Mouse (Mus musculus) liver, embryonic 11.5 days (tissue): Measurements from ENCODE around the gene Rad51b. TPM values are rescaled to one million over a fixed set of nuclear protein-coding genes. Genes with fewer than 3 reads are reported as not detected.

ENCODE experiments used
- ATAC-seq: fragments of 200-750 bp; cut with Nextera tagmentation; replicated peaks from 2 replicates; pipeline ENCODE4 v1.8.0; 2017; ENCODE audit warnings: moderate number of reproducible peaks, mild to moderate bottlenecking, moderate TSS enrichment, moderate library complexity; ENCODE audit not compliant: low FRiP score
- DNase-seq: peaks from one replicate; pipeline ENCODE4 v3.0.0-alpha.2; 2017; ENCODE audit warnings: low spot score
- H3K27ac ChIP-seq: fragments of 300-500 bp; sonication (generic); 2 replicates; pipeline ENCODE4 v1.5.1; 2014; ENCODE audit warnings: mild to moderate bottlenecking, low read depth, low read length, control low read depth
- H3K27me3 ChIP-seq: fragments of 300-500 bp; sonication (generic); replicated peaks from 2 replicates; pipeline ENCODE4 v1.6.1; 2014; ENCODE audit warnings: low read length, mixed read lengths; ENCODE audit not compliant: control insufficient read depth, insufficient read depth
- H3K36me3 ChIP-seq: fragments of 300-500 bp; sonication (generic); 2 replicates; pipeline ENCODE4 v1.6.1; 2014; ENCODE audit warnings: mild to moderate bottlenecking, low read length, moderate library complexity, mixed read lengths; ENCODE audit not compliant: control insufficient read depth, insufficient read depth
- H3K4me1 ChIP-seq: fragments of 300-500 bp; sonication (generic); replicated peaks from 2 replicates; pipeline ENCODE4 v1.6.1; 2014; ENCODE audit warnings: low read length, mixed read lengths; ENCODE audit not compliant: control insufficient read depth, insufficient read depth
- H3K4me2 ChIP-seq: fragments of 300-500 bp; sonication (generic); 2 replicates; pipeline ENCODE4 v1.6.1; 2014; ENCODE audit warnings: mild to moderate bottlenecking, control low read depth, moderate library complexity
- H3K4me3 ChIP-seq: fragments of 300-500 bp; sonication (generic); 2 replicates; pipeline ENCODE4 v1.5.1; 2014; ENCODE audit warnings: low read depth, low read length, control low read depth
- H3K9ac ChIP-seq: fragments of 300-500 bp; sonication (generic); 2 replicates; pipeline ENCODE4 v1.6.1; 2014; ENCODE audit warnings: low read depth, low read length, control low read depth
- H3K9me3 ChIP-seq: fragments of 300-500 bp; sonication (generic); 2 replicates; pipeline ENCODE4 v1.6.1; 2016; ENCODE audit warnings: low read length, inconsistent platforms, mixed read lengths; ENCODE audit not compliant: control insufficient read depth
- WGBS: fragments of 180-500 bp; shearing (Covaris S2); extraction: QIAGEN DNeasy Blood & Tissue Kit; methylation state at CpG from one replicate; pipeline ENCODE4 v1.1.7; 2014; 5-methylcytosine and 5-hydroxymethylcytosine counted together
- polyA plus RNA-seq: library from polyadenylated mRNA; unstranded; fragments of >200 nt; fragmentation: Nextera tagmentation; extraction: Ambion mirVana; gene quantifications from 2 replicates; pipeline ENCODE4 v1.2.1, GENCODE M21; 2014

Gene Rad51b
- polyA plus RNA-seq, 1 experiment from 2014 or later, result 8.3 TPM

GRCm38 (mm10) chr12:79820228-79820958 is 523.3 kb downstream of the Rad51b start:
- Histone ChIP-seq H3K27me3 (no peaks in the 10 kb centered on the region), H3K4me3 (no peak overlapping the region), H3K4me2 (no peak overlapping the region), H3K27ac (no peak overlapping the region), H3K9me3 (no peaks in the 10 kb centered on the region), H3K9ac (no peak overlapping the region), H3K36me3 (no peaks in the 10 kb centered on the region), H3K4me1 (no peaks in the 10 kb centered on the region)
- 74% methylated on average over 8 of the region's 8 CpGs for WGBS
- DNase-seq (no peak), ATAC-seq (no peak)

DNA sequence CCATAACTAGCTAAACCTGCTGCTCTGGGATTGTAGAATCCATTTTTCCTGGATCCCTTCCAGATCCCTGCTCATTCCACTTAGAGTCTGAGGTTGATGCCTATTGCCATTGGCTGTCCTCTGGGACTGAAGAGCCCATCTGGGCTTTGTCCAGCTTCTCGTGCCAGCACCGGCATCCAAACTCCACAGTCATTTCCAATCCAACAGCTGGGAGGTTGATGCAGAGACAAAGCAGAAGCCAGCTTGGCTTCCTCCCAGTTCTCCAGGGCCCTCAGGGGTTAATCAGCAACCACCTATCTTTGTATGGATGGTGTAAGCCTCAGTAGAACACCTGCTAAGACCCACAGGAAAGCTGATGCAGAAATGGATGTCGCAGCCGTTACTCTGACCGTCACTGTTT is 524.8 kb downstream of the Rad51b start:
- Histone ChIP-seq H3K9ac (no peak overlapping the region), H3K36me3 (no peaks in the 10 kb centered on the region), H3K27ac (no peak overlapping the region), H3K9me3 (no peaks in the 10 kb centered on the region), H3K27me3 (no peaks in the 10 kb centered on the region), H3K4me2 (no peak overlapping the region), H3K4me1 (peaks cover 1% of the 10 kb centered on the region), H3K4me3 (no peak overlapping the region)
- DNase-seq (no peak), ATAC-seq (no peak)
- WGBS, result 90% methylated on average over 5 of the region's 5 CpGs

GRCm38 (mm10) chr12:79822401-79822800 is 525.3 kb downstream of the Rad51b start:
- peaks cover 6% of the 10 kb centered on the region for H3K4me1 ChIP-seq
- 73% methylated on average over 2 of the region's 2 CpGs for WGBS
- H3K36me3 ChIP-seq, result no peaks in the 10 kb centered on the region
- no peak overlapping the region for H3K9ac ChIP-seq
- H3K9me3 ChIP-seq, result no peaks in the 10 kb centered on the region
- no peak overlapping the region for H3K27ac ChIP-seq
- no peaks in the 10 kb centered on the region for H3K27me3 ChIP-seq
- no peak for ATAC-seq
- no peak overlapping the region for H3K4me2 ChIP-seq
- DNase-seq, result no peak
- no peak overlapping the region for H3K4me3 ChIP-seq

DNA sequence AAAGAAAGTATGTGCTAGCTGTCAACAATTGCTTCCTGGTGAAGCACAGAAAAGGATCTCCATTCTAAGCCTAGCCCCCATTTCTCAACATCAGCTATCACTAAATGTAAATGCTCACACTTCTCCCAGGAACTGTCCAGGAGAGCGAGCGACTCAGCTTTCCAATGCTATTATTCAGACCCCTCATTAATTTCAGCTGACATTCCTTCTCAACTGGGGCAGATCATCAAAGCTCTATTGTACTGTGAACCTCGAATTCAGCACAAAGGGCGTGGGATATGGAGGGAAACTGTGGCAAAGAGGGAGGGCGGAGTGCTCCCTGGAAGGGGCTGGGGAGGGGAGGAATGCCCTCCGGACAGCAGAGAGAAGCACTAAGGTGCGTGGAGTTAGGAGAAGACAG is 528.8 kb downstream of the Rad51b start:
- ATAC-seq, result no peak
- H3K36me3 ChIP-seq, result no peaks in the 10 kb centered on the region
- H3K27ac ChIP-seq, result no peak overlapping the region
- no peak for DNase-seq
- H3K4me1 ChIP-seq, result peaks cover 19% of the 10 kb centered on the region
- no peaks in the 10 kb centered on the region for H3K9me3 ChIP-seq
- 64% methylated on average over 7 of the region's 7 CpGs for WGBS
- no peak overlapping the region for H3K4me3 ChIP-seq
- no peak overlapping the region for H3K9ac ChIP-seq
- H3K27me3 ChIP-seq, result no peaks in the 10 kb centered on the region
- H3K4me2 ChIP-seq, result no peak overlapping the region

DNA sequence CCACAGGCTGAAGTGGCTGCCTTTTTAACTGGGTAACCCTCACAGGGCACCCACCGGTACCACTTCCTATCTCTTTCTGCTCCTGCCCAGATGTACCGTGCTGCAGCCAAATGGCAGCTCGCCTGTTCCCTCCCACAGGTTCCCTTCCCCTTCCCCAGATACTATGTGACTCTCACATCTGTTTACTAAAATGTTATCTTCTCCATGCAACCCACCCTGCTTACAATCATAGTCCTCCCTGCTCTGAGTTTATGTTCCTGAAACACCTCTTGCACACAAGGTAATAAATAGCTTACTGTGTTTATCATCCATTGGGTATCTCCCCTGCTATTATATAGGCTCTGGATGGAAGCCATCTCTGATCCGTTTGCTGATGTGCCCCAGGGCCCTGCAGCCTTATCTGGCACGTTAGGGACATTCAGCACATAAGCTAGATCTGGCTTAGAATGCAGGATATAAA is 530.2 kb downstream of the Rad51b start:
- no peaks in the 10 kb centered on the region for H3K9me3 ChIP-seq
- peaks cover 23% of the 10 kb centered on the region for H3K4me1 ChIP-seq
- H3K4me2 ChIP-seq, result no peak overlapping the region
- no peaks in the 10 kb centered on the region for H3K27me3 ChIP-seq
- H3K4me3 ChIP-seq, result no peak overlapping the region
- no peaks in the 10 kb centered on the region for H3K36me3 ChIP-seq
- H3K27ac ChIP-seq, result no peak overlapping the region
- H3K9ac ChIP-seq, result no peak overlapping the region
- WGBS, result 34% methylated on average over 5 of the region's 5 CpGs
- ATAC-seq (peak; percentile 64), DNase-seq (no peak)

DNA sequence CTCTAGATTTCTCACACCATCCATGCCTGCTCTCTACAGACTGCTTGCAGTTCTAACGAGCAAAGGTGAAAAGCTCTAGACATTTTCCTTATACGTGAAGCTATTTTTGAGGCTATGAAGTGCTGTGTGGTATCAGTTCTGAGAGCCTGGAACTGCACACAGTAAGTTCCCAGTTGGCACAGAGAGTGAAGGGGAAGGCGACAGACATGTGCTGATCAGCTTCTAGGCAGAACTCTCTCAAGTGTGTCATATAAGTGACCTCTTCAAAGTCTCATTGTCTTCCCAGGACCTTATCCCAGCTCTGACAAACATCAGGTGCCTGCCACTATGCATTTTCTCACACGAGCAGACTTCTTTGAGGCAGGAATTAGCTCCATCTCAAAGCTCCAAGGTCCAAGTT is 530.7 kb downstream of the Rad51b start:
- H3K27me3 ChIP-seq, result no peaks in the 10 kb centered on the region
- no peaks in the 10 kb centered on the region for H3K36me3 ChIP-seq
- no peak overlapping the region for H3K9ac ChIP-seq
- DNase-seq, result no peak
- H3K27ac ChIP-seq, result no peak overlapping the region
- H3K4me3 ChIP-seq, result no peak overlapping the region
- peaks cover 23% of the 10 kb centered on the region for H3K4me1 ChIP-seq
- no peak overlapping the region for H3K4me2 ChIP-seq
- no peaks in the 10 kb centered on the region for H3K9me3 ChIP-seq
- no peak for ATAC-seq
- 61% methylated on average over 4 of the region's 4 CpGs for WGBS

DNA sequence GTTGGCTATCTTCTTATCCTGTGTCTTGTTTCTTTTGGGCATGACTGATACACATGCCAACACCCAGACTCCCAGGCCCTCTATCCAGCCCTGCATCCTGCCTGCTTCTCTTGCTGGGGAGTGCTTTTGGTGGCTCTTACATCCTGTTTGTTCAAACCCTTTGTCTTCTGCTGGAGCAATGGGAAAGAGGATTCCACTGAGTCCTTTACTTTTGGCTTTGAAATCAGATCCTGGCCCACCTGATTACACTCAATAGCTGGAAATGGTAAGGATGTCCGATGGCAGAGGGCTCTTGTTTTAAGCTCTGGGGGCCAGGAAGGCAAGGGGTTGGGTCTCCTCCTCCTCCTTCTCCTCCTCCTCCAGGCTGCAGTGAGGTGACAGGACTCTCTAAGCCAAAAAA is 533.6 kb downstream of the Rad51b start:
- no peaks in the 10 kb centered on the region for H3K9me3 ChIP-seq
- 27% methylated on average over 1 of the region's 1 CpGs for WGBS
- H3K27ac ChIP-seq, result no peak overlapping the region
- DNase-seq, result no peak
- H3K4me1 ChIP-seq, result peaks cover 23% of the 10 kb centered on the region
- no peaks in the 10 kb centered on the region for H3K27me3 ChIP-seq
- H3K4me2 ChIP-seq, result no peak overlapping the region
- no peak overlapping the region for H3K9ac ChIP-seq
- no peak overlapping the region for H3K4me3 ChIP-seq
- H3K36me3 ChIP-seq, result no peaks in the 10 kb centered on the region
- no peak for ATAC-seq

- Histone ChIP-seq H3K9ac (no peak overlapping the region), H3K27ac (no peak overlapping the region), H3K4me2 (no peak overlapping the region), H3K36me3 (no peaks in the 10 kb centered on the region), H3K4me3 (no peak overlapping the region), H3K27me3 (no peaks in the 10 kb centered on the region), H3K9me3 (no peaks in the 10 kb centered on the region), H3K4me1 (peaks cover 18% of the 10 kb centered on the region)
- WGBS, result 66% methylated on average over 6 of the region's 6 CpGs
- ATAC-seq (no peak), DNase-seq (no peak)
These were observed 535.5 kb downstream of the Rad51b start for GRCm38 (mm10) chr12:79832611-79833010.

GRCm38 (mm10) chr12:79835521-79835920 is 538.4 kb downstream of the Rad51b start:
- no peaks in the 10 kb centered on the region for H3K27me3 ChIP-seq
- H3K4me1 ChIP-seq, result peaks cover 29% of the 10 kb centered on the region
- no peak overlapping the region for H3K4me2 ChIP-seq
- no peaks in the 10 kb centered on the region for H3K36me3 ChIP-seq
- no peak overlapping the region for H3K27ac ChIP-seq
- H3K4me3 ChIP-seq, result no peak overlapping the region
- DNase-seq (no peak), ATAC-seq (no peak)
- H3K9ac ChIP-seq, result no peak overlapping the region
- 88% methylated on average over 8 of the region's 8 CpGs for WGBS
- no peaks in the 10 kb centered on the region for H3K9me3 ChIP-seq
